Mouse (Mus musculus) frontal cortex, adult 2 months (tissue): Measurements from ENCODE around the gene Atp5f1. TPM values are rescaled to one million over a fixed set of nuclear protein-coding genes. Genes with fewer than 3 reads are reported as not detected.
"Not testable (repeated sequence)": the region's sequence is repeated elsewhere in the genome, so short reads cannot be mapped to it uniquely, and the experiment has no call there.

ENCODE experiments used
- DNase-seq, 2 experiments: peaks; one replicate each; pipeline ENCODE4 v3.0.0; 2022; ENCODE audit warnings: low spot score in 1 of 2; ENCODE audit errors: extremely low spot score in 1 of 2
- polyA plus RNA-seq: library from polyadenylated mRNA; depleted of rRNA; stranded (reverse); fragments of >200 nt; gene quantifications from 2 replicates; pipeline ENCODE4 v1.2.3, GENCODE M21; 2012; rRNA removed

Atp5f1 gene
- polyA plus RNA-seq, result 321 and 347 TPM in 2 replicates

DNA sequence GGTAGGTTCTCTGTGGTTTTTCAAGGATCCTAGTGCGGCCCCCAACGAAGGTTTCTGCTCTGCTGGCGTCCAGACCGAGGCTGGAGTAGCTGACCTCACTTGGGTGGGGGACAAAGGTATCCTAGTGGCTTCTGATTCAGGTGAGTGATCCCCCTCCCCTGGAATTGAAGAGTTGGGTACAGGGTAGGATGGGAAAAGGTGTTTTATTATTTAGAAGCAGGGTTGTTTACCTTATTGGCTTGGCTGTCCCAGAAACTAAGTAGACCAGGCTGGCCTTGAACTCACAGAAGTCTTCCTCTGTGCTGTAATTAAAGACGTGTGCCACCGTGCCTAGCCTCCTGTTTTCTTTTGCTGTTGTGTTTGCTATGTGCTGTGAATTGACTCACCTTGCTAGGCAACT is at the start of gene Atp5f1:
Atp5f1 (minus strand) TSS at position 101 of the 400 bp plus-strand sequence.
- DNase-seq, result no peak

- DNase-seq, result not testable (repeated sequence)
These were observed 43.5 kb upstream of the Atp5f1 start for GRCm38 (mm10) chr3:106003360-106003759.

GRCm38 (mm10) chr3:106001416-106002370 is 41.8 kb upstream of the Atp5f1 start:
- DNase-seq, result peak in 1 of 2 experiments; percentile 53

- DNase-seq, result no peak
These were observed 40.9 kb upstream of the Atp5f1 start for GRCm38 (mm10) chr3:106000707-106001375.

DNA sequence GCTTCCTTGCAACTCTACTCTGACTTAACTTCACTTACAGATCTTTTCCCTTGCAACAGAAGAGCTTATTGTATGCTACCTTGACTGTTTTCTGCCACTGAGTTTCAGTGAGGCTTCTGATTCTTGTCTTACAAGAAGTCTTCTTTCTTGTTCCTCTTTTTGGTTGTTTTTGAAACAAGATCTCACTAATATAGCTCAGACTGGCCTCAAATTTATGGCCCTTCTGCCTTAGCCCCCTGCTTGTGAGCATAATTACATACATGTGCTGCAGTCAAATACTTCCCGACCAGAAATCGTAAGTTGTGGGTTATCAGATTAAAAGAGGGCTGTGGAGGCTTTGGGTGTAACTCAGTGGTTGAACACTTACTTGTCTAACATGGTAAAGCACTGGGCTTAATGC is 34.8 kb upstream of the Atp5f1 start:
- DNase-seq, result no peak

- DNase-seq, result peak in 1 of 2 experiments; percentile 87
These were observed 31.9 kb upstream of the Atp5f1 start for GRCm38 (mm10) chr3:105991653-105992283.

- not testable (repeated sequence) for DNase-seq
These were observed 29.7 kb upstream of the Atp5f1 start for GRCm38 (mm10) chr3:105989611-105990010.

GRCm38 (mm10) chr3:105974174-105974573 is 14.3 kb upstream of the Atp5f1 start:
- DNase-seq, result no peak

DNA sequence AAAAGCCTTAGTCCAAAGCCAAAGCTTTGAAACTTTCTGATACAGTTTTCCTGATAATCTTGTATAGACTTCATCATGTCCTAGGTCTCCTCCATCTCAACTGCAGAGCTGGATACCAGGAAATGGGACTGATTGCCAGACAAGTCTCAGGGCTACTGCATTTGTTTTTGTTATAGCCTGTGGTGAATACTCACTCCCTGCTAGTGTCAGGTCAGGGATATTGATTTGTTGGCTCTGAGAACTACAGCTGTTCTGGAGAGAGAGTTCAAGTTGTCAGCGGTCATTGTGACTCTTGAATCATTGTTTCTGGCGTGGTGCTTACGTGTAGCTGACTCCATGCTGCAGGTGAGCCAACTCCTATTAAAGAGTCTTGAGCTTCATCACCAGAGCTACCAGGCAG is 13.5 kb upstream of the Atp5f1 start, which contains the start of gene Ovgp1:
Ovgp1 (plus strand) TSS at position 301 of the 400 bp plus-strand sequence.
- no peak for DNase-seq

DNA sequence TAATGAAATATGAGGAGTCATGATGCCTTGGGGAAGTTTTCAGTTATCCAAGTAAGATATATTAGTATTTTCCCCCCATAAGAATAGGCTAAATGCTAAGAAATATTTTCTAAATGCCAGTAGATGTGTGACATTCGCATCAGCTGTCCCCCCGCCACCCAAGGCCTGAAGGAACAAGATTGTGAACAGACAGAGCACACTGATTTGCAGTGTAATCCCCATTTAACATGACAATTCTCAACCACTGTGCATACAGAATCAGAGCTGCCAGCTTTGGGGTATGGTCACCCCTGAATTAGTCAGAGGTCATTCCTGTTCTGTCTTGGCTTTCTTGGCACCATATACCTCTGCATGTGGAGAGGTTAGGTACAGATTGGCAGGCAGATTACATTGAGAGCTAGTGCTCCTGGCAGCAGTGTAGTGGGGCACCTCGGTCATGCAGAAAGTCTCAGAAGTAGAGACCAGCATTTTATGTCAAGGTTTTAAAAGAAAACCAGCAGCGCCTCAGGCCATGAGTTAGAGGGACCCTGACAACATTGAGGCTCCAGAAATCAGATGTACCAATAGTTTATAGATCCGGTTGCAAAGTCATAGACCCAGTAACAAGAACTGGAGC is 12.0 kb upstream of the Atp5f1 start:
- DNase-seq, result no peak

DNA sequence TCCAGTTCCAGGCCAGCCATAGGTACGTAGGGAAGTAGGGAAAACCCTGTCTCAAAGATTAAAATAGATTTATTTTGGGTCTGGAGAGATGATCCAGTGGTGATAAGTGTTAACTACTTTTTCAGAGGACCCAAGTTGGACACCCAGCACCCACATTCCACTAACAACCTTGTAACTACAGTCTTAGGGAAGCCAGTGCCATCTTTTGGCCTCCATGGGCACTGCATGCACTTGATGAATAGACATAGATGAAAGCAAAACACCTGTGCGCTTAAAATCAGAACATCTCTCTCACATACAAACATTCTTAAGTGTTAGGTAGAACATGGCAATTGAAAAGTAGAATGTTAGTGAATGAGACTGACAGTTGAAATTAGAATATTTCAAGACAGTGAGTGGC is 801 bp upstream of the Atp5f1 start:
- DNase-seq, result no peak

DNA sequence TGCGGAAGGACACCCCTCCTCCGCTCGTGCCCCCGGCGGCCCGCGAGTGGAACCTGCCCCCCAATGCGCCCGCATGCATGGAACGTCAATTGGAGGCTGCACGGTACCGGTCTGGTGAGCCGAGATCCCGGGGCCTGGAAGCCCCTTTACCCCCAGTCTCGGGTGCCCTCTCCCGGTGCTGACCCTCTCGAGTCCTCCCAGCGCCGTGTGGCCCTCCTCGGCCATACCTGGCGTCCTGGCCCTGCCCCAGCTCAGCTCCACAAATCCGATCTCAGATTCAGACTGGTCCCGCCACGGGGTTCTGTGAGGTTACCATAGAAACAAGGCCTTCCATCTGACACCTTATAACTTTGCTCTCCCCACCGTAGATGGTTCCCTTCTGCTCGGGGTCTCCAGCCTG is 314 bp downstream of the Atp5f1 start:
- peak in 1 of 2 experiments; percentile 23 for DNase-seq

DNA sequence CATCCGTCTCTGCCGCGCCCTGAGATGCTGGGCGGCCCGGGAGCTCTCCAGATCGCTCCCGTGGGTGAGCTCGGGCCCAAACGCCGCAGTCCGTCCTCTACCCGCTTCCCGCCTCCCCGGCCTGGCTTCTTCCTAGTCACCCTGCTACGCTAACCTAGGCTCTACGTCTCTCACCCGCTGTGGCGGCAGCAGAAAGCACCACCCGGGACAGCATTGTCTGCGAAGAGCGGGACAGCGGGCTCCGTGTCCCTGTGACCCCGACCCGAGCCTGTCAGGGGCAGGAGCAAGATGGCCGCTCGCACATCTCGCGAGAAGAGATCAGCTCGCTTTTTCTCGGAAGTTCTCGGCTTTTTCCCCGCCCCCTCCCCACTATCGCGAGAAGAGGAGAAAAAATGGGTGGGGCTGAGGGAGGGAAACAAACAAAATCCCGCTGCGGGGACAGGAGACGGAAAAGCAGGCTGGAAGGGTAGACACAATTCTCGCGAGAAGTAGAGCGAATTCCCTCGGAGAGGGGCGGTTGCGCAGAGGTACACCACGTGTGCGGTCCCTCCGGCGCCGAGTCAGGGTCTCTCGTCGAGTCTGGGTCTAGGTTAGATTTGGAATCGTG is 822 bp downstream of the Atp5f1 start, which contains the start of gene Wdr77:
Wdr77 (plus strand) TSS at position 396 of the 607 bp plus-strand sequence.
- DNase-seq, result peak; percentile 94 to 97

- DNase-seq, result no peak
These were observed 1.7 kb downstream of the Atp5f1 start for GRCm38 (mm10) chr3:105958204-105958603.

- DNase-seq, result no peak
These were observed 2.7 kb downstream of the Atp5f1 start for GRCm38 (mm10) chr3:105957235-105957634.

GRCm38 (mm10) chr3:105951348-105951747 is 8.6 kb downstream of the Atp5f1 start:
- no peak for DNase-seq

- no peak for DNase-seq
These were observed 23.8 kb downstream of the Atp5f1 start for GRCm38 (mm10) chr3:105936111-105936510.

GRCm38 (mm10) chr3:105935033-105935432 is 24.9 kb downstream of the Atp5f1 start:
- DNase-seq, result no peak

DNA sequence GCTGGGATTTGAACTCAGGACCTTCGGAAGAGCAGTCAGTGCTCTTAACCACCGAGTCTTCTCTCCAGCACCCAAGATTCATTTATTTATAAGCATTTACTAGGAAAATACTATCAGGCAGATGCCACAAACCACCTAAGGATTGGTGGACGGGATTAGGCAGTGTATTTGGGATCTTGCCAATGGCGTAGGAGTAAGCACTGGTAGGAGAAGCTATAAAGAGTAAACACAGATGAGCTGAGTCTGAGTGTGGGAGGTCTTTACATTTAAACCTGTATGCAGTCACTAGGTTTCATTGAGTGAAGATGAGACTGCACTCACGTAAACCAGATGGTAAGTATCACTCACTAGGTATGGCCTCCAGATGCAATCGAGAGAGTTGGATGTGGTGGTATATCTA is 26.0 kb downstream of the Atp5f1 start:
- peak in 1 of 2 experiments; percentile 53 for DNase-seq
